Mouse (Mus musculus) heart, adult 2 months (tissue): ENCODE results near the gene Olfr99.

Experiments
- CTCF ChIP-seq: fragments of 200-600 bp; IDR thresholded peaks from 2 replicates; pipeline ENCODE4 v1.8.1; 2022; ENCODE audit warnings: antibody characterized with exemption, mild to moderate bottlenecking, moderate library complexity
- POLR2A ChIP-seq: fragments of 200-500 bp; IDR thresholded peaks from 2 replicates; pipeline ENCODE4 v1.6.1; 2011; ENCODE audit warnings: mild to moderate bottlenecking, low read depth, low read length, control low read depth; ENCODE audit not compliant: insufficient read depth

DNA sequence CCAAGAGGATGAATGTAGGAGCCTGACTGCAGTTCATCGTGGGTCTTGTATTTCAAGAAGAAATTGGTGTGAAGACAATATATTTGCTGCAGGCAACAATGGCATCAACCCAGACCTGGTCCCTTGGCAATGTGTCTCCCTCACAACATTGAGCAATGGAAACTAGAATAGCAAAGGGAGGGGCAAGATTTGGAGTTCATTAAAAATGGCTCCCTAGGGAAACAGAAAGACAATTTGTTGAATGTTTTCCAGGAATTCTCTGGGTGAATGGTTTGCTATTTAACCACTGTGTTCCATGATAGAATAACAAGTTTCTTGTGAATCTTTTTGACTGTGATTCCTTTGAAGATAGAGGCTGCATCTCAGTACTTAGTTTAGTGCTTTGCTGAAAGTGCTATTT lies 19.6 kb downstream of the Olfr99 start, which contains the start of gene Olfr98:
- TF ChIP-seq POLR2A = no peak
- no peak for TF ChIP-seq CTCF
